ENCODE assay signal across 24 mouse cellular contexts in the genomic region with DNA sequence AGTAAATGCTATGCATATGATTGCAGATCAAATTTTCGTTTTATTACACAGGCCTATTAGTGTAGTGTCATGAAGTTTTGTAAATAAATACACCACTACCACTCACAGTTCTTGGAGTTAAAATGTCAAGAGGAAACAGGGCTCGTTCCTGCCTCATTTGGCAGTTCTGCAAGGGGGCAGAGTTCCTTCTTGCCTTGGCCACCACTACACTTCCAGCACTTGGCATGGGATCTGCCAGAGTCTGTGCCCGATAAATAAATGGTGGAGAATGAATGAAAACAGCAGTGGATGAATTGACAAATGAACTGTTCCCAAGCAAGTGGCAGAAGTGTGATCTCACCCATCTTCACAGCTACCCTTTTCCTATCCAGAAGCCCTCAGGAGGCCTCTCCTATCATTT. TPM values are rescaled to one million over a fixed set of nuclear protein-coding genes. Genes with fewer than 3 reads are reported as not detected.
DNase-seq lines count a peak whose midpoint lies in the region; ATAC-seq and TF ChIP-seq lines count a peak whose summit lies in the region.
"Had no signal": no experiment of that assay in that cellular context is flagged by ENCODE, and none has a peak within 500 bp of the region (broad histone marks: within the 10 kb centered on the region; RNA-seq: fewer than 3 reads in every experiment).

No protein-coding gene starts in this region.

- no peaks in the 10 kb centered on the region for H3K9me3 ChIP-seq in heart, postnatal 0 days (replicated peaks; ENCODE audit: control insufficient read depth, low read length)
- no peaks in the 10 kb centered on the region for H3K9me3 ChIP-seq in limb, embryonic 12.5 days
- H3K9me3 ChIP-seq in limb, embryonic 10.5 days (replicated peaks), result no peaks in the 10 kb centered on the region
- H3K9me3 ChIP-seq in limb, embryonic 13.5 days, result no peaks in the 10 kb centered on the region
- no peaks in the 10 kb centered on the region for H3K9me3 ChIP-seq in kidney, embryonic 16.5 days (ENCODE audit: low read length)
- H3K9me3 ChIP-seq: forebrain, embryonic 10.5 days; forebrain, embryonic 13.5 days; heart, embryonic 12.5 days; hindbrain, embryonic 13.5 days had no signal

- peak overlapping the region; percentile 15; the same call in 1 of the 2 replicates for H3K27ac ChIP-seq in heart, postnatal 0 days (ENCODE audit: low read depth)
- 0 out of 2 replicates have a peak overlapping the region, but pooled peaks have one; percentile 91 for H3K27ac ChIP-seq in limb, embryonic 12.5 days
- no peak overlapping the region for H3K27ac ChIP-seq in limb, embryonic 10.5 days
- H3K27ac ChIP-seq in limb, embryonic 13.5 days, result no peak overlapping the region; the same call in 1 of the 2 replicates
- no peak overlapping the region for H3K27ac ChIP-seq in kidney, embryonic 16.5 days (ENCODE audit: low read length)
- H3K27ac ChIP-seq: forebrain, embryonic 10.5 days; forebrain, embryonic 13.5 days; hindbrain, embryonic 10.5 days had no signal

- H3K4me1 ChIP-seq in heart, postnatal 0 days (ENCODE audit: control insufficient read depth, insufficient read depth), result no peaks in the 10 kb centered on the region
- peaks cover 39% of the 10 kb centered on the region for H3K4me1 ChIP-seq in limb, embryonic 12.5 days (replicated peaks)
- H3K4me1 ChIP-seq in limb, embryonic 10.5 days, result peaks cover 40% of the 10 kb centered on the region
- peaks cover 40% of the 10 kb centered on the region for H3K4me1 ChIP-seq in limb, embryonic 13.5 days
- peaks cover 11% of the 10 kb centered on the region; the same call in 1 of the 2 replicates for H3K4me1 ChIP-seq in kidney, embryonic 16.5 days (ENCODE audit: insufficient read depth, low read length)
- H3K4me1 ChIP-seq: forebrain, embryonic 13.5 days had no signal

- H3K4me2 ChIP-seq in heart, postnatal 0 days (ENCODE audit: low read depth, low read length), result no peak overlapping the region
- H3K4me2 ChIP-seq in limb, embryonic 12.5 days, result peak overlapping the region; percentile 32; the same call in 1 of the 2 replicates
- H3K4me2 ChIP-seq in limb, embryonic 13.5 days (replicated peaks), result peak overlapping the region; percentile 50; the same call in 1 of the 2 replicates
- no peak overlapping the region for H3K4me2 ChIP-seq in kidney, embryonic 16.5 days (replicated peaks; ENCODE audit: low read depth, low read length)
- H3K4me2 ChIP-seq: forebrain, embryonic 13.5 days; heart, embryonic 12.5 days; hindbrain, embryonic 13.5 days had no signal

- no peak for ATAC-seq in heart, postnatal 0 days (ENCODE audit: insufficient read depth, low read depth)
- ATAC-seq in limb, embryonic 12.5 days (ENCODE audit: insufficient number of reproducible peaks, insufficient read depth, low FRiP score, low TSS enrichment, low read depth), result no peak
- ATAC-seq in limb, embryonic 13.5 days (ENCODE audit: low FRiP score, low read depth), result no peak
- ATAC-seq in kidney, embryonic 16.5 days (ENCODE audit: low FRiP score, low TSS enrichment), result no peak
- ATAC-seq: activated CD4-positive, CD25-positive, alpha-beta regulatory T cell, adult 4 months; CD4-positive, CD25-positive, alpha-beta regulatory T cell, adult 4 months; forebrain, embryonic 13.5 days; forebrain, embryonic 16.5 days; hindbrain, embryonic 16.5 days had no signal

- TF ChIP-seq CTCF in heart, postnatal 0 days (IDR thresholded peaks at IDR 0.05; ENCODE audit: low read depth), result no peak

- no peak overlapping the region for H3K4me3 ChIP-seq in heart, postnatal 0 days (ENCODE audit: low read depth, low read length)
- no peak overlapping the region for H3K4me3 ChIP-seq in limb, embryonic 12.5 days (replicated peaks)
- H3K4me3 ChIP-seq in limb, embryonic 10.5 days, result no peak overlapping the region
- no peak overlapping the region for H3K4me3 ChIP-seq in limb, embryonic 13.5 days
- no peak overlapping the region for H3K4me3 ChIP-seq in kidney, embryonic 16.5 days (ENCODE audit: low read length)
- H3K4me3 ChIP-seq: forebrain, embryonic 10.5 days; forebrain, embryonic 13.5 days; gastrocnemius, adult 2 months; heart, embryonic 12.5 days; hindbrain, embryonic 10.5 days; hindbrain, embryonic 13.5 days had no signal

- no peak for DNase-seq in heart, postnatal 0 days (ENCODE audit: low spot score)
- no peak for DNase-seq in heart, postnatal 4 days
- DNase-seq in limb, embryonic 10.5 days (ENCODE audit: low spot score), result no peak
- DNase-seq in adipocyte (ENCODE audit: low spot score), result peak; percentile 77
- DNase-seq in kidney, postnatal 10 days, result no peak
- DNase-seq: adrenal gland, postnatal 10 days; adrenal gland, postnatal 36 days; cerebellum, adult 11 months; cerebellum, adult 2 months; gastrocnemius, adult 2 months; gastrocnemius, postnatal 14 days; heart, adult 11 months had no signal

- H3K9ac ChIP-seq in heart, postnatal 0 days (replicated peaks; ENCODE audit: low read depth, low read length), result no peak overlapping the region
- H3K9ac ChIP-seq in limb, embryonic 12.5 days (replicated peaks), result no peak overlapping the region
- H3K9ac ChIP-seq in limb, embryonic 13.5 days, result no peak overlapping the region
- no peak overlapping the region for H3K9ac ChIP-seq in kidney, embryonic 16.5 days (replicated peaks; ENCODE audit: low read length)
- H3K9ac ChIP-seq: forebrain, embryonic 13.5 days; heart, embryonic 12.5 days; hindbrain, embryonic 13.5 days had no signal

- no peaks in the 10 kb centered on the region for H3K27me3 ChIP-seq in heart, postnatal 0 days (ENCODE audit: control insufficient read depth, insufficient read depth, low read length)
- no peaks in the 10 kb centered on the region for H3K27me3 ChIP-seq in limb, embryonic 12.5 days
- peaks cover 14% of the 10 kb centered on the region for H3K27me3 ChIP-seq in limb, embryonic 10.5 days (ENCODE audit: low read depth, poor library complexity, severe bottlenecking)
- no peaks in the 10 kb centered on the region for H3K27me3 ChIP-seq in limb, embryonic 13.5 days
- H3K27me3 ChIP-seq in kidney, embryonic 16.5 days (ENCODE audit: insufficient read depth, low read length), result no peaks in the 10 kb centered on the region
- H3K27me3 ChIP-seq: forebrain, embryonic 13.5 days; heart, embryonic 12.5 days; hindbrain, embryonic 13.5 days had no signal

- no peak for TF ChIP-seq EP300 in heart, postnatal 0 days (IDR thresholded peaks at IDR 0.05; ENCODE audit: low read depth)

- 44% methylated on average over 3 of the region's 3 CpGs for WGBS in heart, postnatal 0 days
- WGBS in limb, embryonic 12.5 days, result 56% methylated on average over 3 of the region's 3 CpGs
- WGBS in limb, embryonic 10.5 days, result 68% methylated on average over 3 of the region's 3 CpGs
- 60% methylated on average over 3 of the region's 3 CpGs for WGBS in limb, embryonic 13.5 days
- 74% methylated on average over 3 of the region's 3 CpGs for WGBS in kidney, embryonic 16.5 days

- H3K36me3 ChIP-seq in heart, postnatal 0 days (replicated peaks; ENCODE audit: control insufficient read depth, insufficient read depth, low read length), result no peaks in the 10 kb centered on the region
- H3K36me3 ChIP-seq in limb, embryonic 12.5 days, result no peaks in the 10 kb centered on the region
- no peaks in the 10 kb centered on the region for H3K36me3 ChIP-seq in limb, embryonic 10.5 days
- H3K36me3 ChIP-seq in limb, embryonic 13.5 days, result no peaks in the 10 kb centered on the region
- H3K36me3 ChIP-seq in kidney, embryonic 16.5 days (ENCODE audit: insufficient read depth, low read length), result no peaks in the 10 kb centered on the region
- H3K36me3 ChIP-seq: forebrain, embryonic 10.5 days; heart, embryonic 12.5 days; hindbrain, embryonic 10.5 days; hindbrain, embryonic 13.5 days had no signal

RNA-seq across cellular contexts. Expression of gene Sept6, which starts 6.6 kb away (rescaled TPM):
- 53.1 and 73.5 TPM in 2 replicates for total RNA-seq in heart, postnatal 0 days (2014; rRNA removed; ENCODE audit: low replicate concordance)
- polyA plus RNA-seq in heart, postnatal 0 days (2015; fragmentation: Nextera tagmentation; extraction: Ambion mirVana), result 22.1 and 22.3 TPM in 2 replicates
- total RNA-seq in heart, postnatal 4 days (2021), result 10 to 100 TPM; 44.5 to 47.9 TPM
- 82.7 and 83.5 TPM in 2 replicates for polyA plus RNA-seq in limb, embryonic 12.5 days (2016; fragmentation: Nextera tagmentation; extraction: Ambion mirVana)
- polyA plus RNA-seq in limb, embryonic 10.5 days (2016; fragmentation: Nextera tagmentation; extraction: Ambion mirVana), result 38.8 and 59.0 TPM in 2 replicates
- 75.9 and 77.1 TPM in 2 replicates for polyA plus RNA-seq in limb, embryonic 13.5 days (2015; fragmentation: Nextera tagmentation; extraction: Ambion mirVana)
- 21.5 and 23.5 TPM in 2 replicates for polyA plus RNA-seq in kidney, embryonic 16.5 days (2015; fragmentation: Nextera tagmentation; extraction: Ambion mirVana)

Comparison
In these comparisons a context has a peak if more than half of its experiments do, and no peak if none do; other contexts are left out.
1. H3K27ac ChIP-seq: peak in heart, postnatal 0 days (single experiment) and limb, embryonic 12.5 days (single experiment); none in limb, embryonic 10.5 days (single experiment), limb, embryonic 13.5 days (single experiment) and kidney, embryonic 16.5 days (single experiment).
2. H3K4me2 ChIP-seq: peak in limb, embryonic 12.5 days (single experiment) and limb, embryonic 13.5 days (single experiment); none in heart, postnatal 0 days (single experiment) and kidney, embryonic 16.5 days (single experiment).